Mouse (Mus musculus) kidney, postnatal 0 days (tissue): ENCODE measurements around the gene Prox2. TPM values are rescaled to one million over a fixed set of nuclear protein-coding genes. Genes with fewer than 3 reads are reported as not detected.

Experiments
- ATAC-seq: fragments of 200-750 bp; cut with Nextera tagmentation; replicated peaks from 2 replicates; pipeline ENCODE4 v1.8.0; 2017; ENCODE audit warnings: low read depth, moderate number of reproducible peaks, moderate TSS enrichment, moderate library complexity; ENCODE audit not compliant: low FRiP score
- DNase-seq: peaks from one replicate; pipeline ENCODE4 v3.0.0-alpha.2; 2016; ENCODE audit warnings: low spot score
- H3K27ac ChIP-seq: fragments of 300-500 bp; sonication (generic); 2 replicates; pipeline ENCODE4 v1.5.1; 2014; ENCODE audit warnings: mild to moderate bottlenecking
- H3K27me3 ChIP-seq: fragments of 300-500 bp; sonication (generic); 2 replicates; pipeline ENCODE4 v1.6.1; 2014; ENCODE audit warnings: low read length, mixed read lengths; ENCODE audit not compliant: insufficient read depth
- H3K36me3 ChIP-seq: fragments of 300-500 bp; sonication (generic); 2 replicates; pipeline ENCODE4 v1.6.1; 2014; ENCODE audit warnings: low read length, mixed read lengths; ENCODE audit not compliant: insufficient read depth
- H3K4me1 ChIP-seq: fragments of 300-500 bp; sonication (generic); replicated peaks from 2 replicates; pipeline ENCODE4 v1.6.1; 2014; ENCODE audit warnings: antibody characterized with exemption, low read length, mixed read lengths; ENCODE audit not compliant: insufficient read depth
- H3K4me2 ChIP-seq: fragments of 300-500 bp; sonication (generic); 2 replicates; pipeline ENCODE4 v1.6.1; 2014; ENCODE audit warnings: mild to moderate bottlenecking, low read length, moderate library complexity, mixed read lengths
- H3K4me3 ChIP-seq: fragments of 300-500 bp; sonication (generic); replicated peaks from 2 replicates; pipeline ENCODE4 v1.5.1; 2014; ENCODE audit warnings: low read depth, low read length
- H3K9ac ChIP-seq: fragments of 300-500 bp; sonication (generic); 2 replicates; pipeline ENCODE4 v1.6.1; 2014; ENCODE audit warnings: low read depth, low read length
- H3K9me3 ChIP-seq: fragments of 300-500 bp; sonication (generic); replicated peaks from 2 replicates; pipeline ENCODE4 v1.6.1; 2016; ENCODE audit warnings: low read length, inconsistent platforms, mixed read lengths
- CTCF ChIP-seq: IDR thresholded peaks from 2 replicates; pipeline ENCODE4 v1.5.1; 2016; ENCODE audit warnings: antibody characterized with exemption, low read depth, mild to moderate bottlenecking, moderate library complexity
- WGBS: fragments of 180-500 bp; shearing (Covaris S2); extraction: QIAGEN DNeasy Blood & Tissue Kit; methylation state at CpG from one replicate; pipeline ENCODE4 v1.1.7; 2014; 5-methylcytosine and 5-hydroxymethylcytosine counted together
- polyA plus RNA-seq: library from polyadenylated mRNA; unstranded; fragments of >200 nt; fragmentation: Nextera tagmentation; extraction: Ambion mirVana; gene quantifications from 2 replicates; pipeline ENCODE4 v1.2.1, GENCODE M21; 2015

Gene Prox2
- polyA plus RNA-seq, 1 experiment from 2014 or later = 3.3 TPM

- Histone ChIP-seq H3K9ac (no peak overlapping the region), H3K27me3 (no peaks in the 10 kb centered on the region), H3K27ac (no peak overlapping the region), H3K36me3 (peaks cover 64% of the 10 kb centered on the region), H3K4me3 (no peak overlapping the region), H3K9me3 (no peaks in the 10 kb centered on the region), H3K4me2 (no peak overlapping the region), H3K4me1 (no peaks in the 10 kb centered on the region)
- ATAC-seq = no peak
- no peak for TF ChIP-seq CTCF
- DNase-seq = no peak
- 94% methylated on average over 9 of the region's 9 CpGs for WGBS
Observed at GRCm38 (mm10) chr12:85123108-85123530, 12.6 kb upstream of the Prox2 start.

- ATAC-seq = no peak
- Histone ChIP-seq H3K36me3 (peaks cover 54% of the 10 kb centered on the region), H3K4me1 (no peaks in the 10 kb centered on the region)
Observed at GRCm38 (mm10) chr12:85121806-85122459, 11.4 kb upstream of the Prox2 start.

DNA sequence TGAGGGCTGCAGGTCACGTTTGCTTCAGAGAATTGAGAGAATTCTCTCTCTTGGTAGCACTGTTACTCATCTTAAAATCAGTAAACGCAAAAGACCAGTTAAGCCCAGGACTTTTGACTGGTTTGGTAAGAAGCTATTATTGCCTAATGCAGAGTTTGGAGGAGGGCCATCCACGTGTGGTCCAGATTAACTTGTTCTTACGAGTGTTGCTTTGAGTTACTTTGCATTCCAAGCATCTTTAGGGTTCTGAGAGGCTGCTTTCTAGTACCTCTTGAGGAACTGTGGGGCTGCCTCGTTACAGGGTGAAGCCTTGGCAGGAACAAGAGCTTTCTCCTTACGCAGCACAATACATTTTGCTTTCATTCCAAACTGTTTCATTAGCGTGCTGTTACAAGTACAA is 5.1 kb upstream of the Prox2 start:
- Histone ChIP-seq H3K4me3 (no peak overlapping the region), H3K27me3 (no peaks in the 10 kb centered on the region), H3K4me2 (no peak overlapping the region), H3K36me3 (peaks cover 25% of the 10 kb centered on the region), H3K27ac (no peak overlapping the region), H3K4me1 (peaks cover 19% of the 10 kb centered on the region; the same call in 1 of the 2 replicates), H3K9me3 (no peaks in the 10 kb centered on the region), H3K9ac (no peak overlapping the region)
- DNase-seq = no peak
- 82% methylated on average over 7 of the region's 7 CpGs for WGBS
- no peak for ATAC-seq
- no peak for TF ChIP-seq CTCF

More at GRCm38 (mm10) chr12:85121806-85122459, 11.4 kb upstream of the Prox2 start:
- WGBS = 85% methylated on average over 9 of the region's 9 CpGs
- Histone ChIP-seq H3K9me3 (no peaks in the 10 kb centered on the region), H3K4me2 (no peak overlapping the region), H3K27ac (no peak overlapping the region), H3K4me3 (no peak overlapping the region), H3K9ac (no peak overlapping the region), H3K27me3 (no peaks in the 10 kb centered on the region)
- no peak for TF ChIP-seq CTCF
- DNase-seq = no peak

GRCm38 (mm10) chr12:85113917-85114316 is 3.4 kb upstream of the Prox2 start:
- WGBS = 91% methylated on average over 3 of the region's 3 CpGs

DNA sequence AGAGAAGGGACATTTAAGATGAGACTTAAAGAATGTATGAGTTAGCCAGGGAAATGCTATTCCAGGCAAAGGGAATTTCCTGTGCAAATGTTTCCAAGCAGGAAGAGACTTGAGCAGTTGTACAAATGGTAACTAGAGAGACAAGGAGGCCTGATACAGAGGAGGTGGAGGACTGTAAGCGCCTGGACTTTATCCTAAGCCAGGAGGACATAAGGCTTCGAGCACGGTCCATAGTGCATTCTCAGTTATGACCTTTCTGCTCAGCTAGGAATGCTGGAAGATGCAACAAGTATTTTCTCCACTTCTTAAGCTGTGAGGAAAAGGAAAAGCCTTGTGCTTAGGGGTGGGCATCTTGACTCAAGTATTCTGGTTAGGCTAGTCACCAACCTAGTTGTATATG is 2.8 kb upstream of the Prox2 start:
- Histone ChIP-seq H3K27ac (peak overlapping the region; percentile 58), H3K27me3 (no peaks in the 10 kb centered on the region), H3K4me2 (peak overlapping the region; percentile 64; the same call in 1 of the 2 replicates), H3K36me3 (0 out of 2 replicates have a peak, but pooled peaks cover 11% of the 10 kb centered on the region), H3K9ac (no peak overlapping the region), H3K4me1 (peaks cover 29% of the 10 kb centered on the region), H3K9me3 (no peaks in the 10 kb centered on the region), H3K4me3 (no peak overlapping the region)
- DNase-seq (no peak), ATAC-seq (no peak)
- 82% methylated on average over 3 of the region's 3 CpGs for WGBS
- no peak for TF ChIP-seq CTCF

More at GRCm38 (mm10) chr12:85113917-85114316, 3.4 kb upstream of the Prox2 start:
- Histone ChIP-seq H3K27me3 (no peaks in the 10 kb centered on the region), H3K9ac (no peak overlapping the region), H3K4me2 (no peak overlapping the region), H3K9me3 (no peaks in the 10 kb centered on the region), H3K4me3 (no peak overlapping the region), H3K36me3 (peaks cover 17% of the 10 kb centered on the region), H3K4me1 (peaks cover 29% of the 10 kb centered on the region), H3K27ac (no peak overlapping the region)
- ATAC-seq (no peak), DNase-seq (no peak)
- TF ChIP-seq CTCF = no peak

DNA sequence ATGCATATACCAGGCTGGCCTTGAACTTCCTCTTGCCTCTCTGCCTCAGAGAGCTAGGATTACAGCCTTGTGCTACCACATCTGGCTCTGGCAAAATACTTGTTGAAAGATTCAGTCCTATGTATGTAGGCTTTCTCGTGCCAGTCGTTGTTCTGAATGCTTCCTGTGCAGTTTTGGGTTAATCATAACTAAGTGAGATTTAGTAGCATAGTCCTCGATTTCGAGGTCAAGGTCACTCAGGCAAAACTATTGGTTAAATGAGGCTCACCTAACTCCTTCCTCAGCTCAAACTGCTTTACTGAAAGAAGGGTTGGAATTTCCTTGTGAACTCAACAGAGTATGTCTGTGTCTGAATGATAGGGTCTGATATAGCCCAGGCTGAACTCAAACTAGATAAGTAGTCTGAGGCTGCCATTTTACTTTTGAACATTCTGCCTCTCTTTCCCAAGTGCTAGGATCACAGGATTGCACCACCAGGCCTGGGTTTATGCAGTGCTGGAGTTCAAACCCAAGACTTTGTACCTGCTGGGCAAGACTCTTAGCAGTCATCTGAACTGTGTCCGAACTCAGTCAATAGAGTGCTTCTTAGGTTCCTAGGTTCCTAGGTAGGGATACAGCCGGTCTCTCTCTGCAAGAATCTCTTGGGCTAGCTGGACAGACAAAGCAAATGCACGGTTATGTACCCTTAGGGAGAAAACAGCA is 2.1 kb upstream of the Prox2 start:
- Histone ChIP-seq H3K4me3 (no peak overlapping the region), H3K27me3 (no peaks in the 10 kb centered on the region), H3K27ac (peak overlapping the region; percentile 58), H3K4me2 (peak overlapping the region; percentile 64), H3K9ac (no peak overlapping the region; the same call in 1 of the 2 replicates), H3K36me3 (0 out of 2 replicates have a peak, but pooled peaks cover 9% of the 10 kb centered on the region), H3K9me3 (no peaks in the 10 kb centered on the region), H3K4me1 (peaks cover 29% of the 10 kb centered on the region)
- WGBS = 72% methylated on average over 7 of the region's 7 CpGs
- ATAC-seq = peak; percentile 35; the same call in 1 of the 2 replicates
- no peak for DNase-seq
- TF ChIP-seq CTCF = no peak
